Mouse (Mus musculus): ENCODE data around the gene Wdr24. TPM values are rescaled to one million over a fixed set of nuclear protein-coding genes. Genes with fewer than 3 reads are reported as not detected.
A peak's percentile ranks its signal among the peaks of the same experiment; 100 is the strongest.

Gene Wdr24
- polyA plus RNA-seq, 1 experiment from 2014 or later, result 30.7 TPM

- peak within 1 kb of the TSS; percentile 98 for H3K27ac ChIP-seq
- no peaks in the 10 kb centered on the region for H3K9me3 ChIP-seq
- peaks cover 3% of the 10 kb centered on the region; the same call in 1 of the 2 replicates for H3K27me3 ChIP-seq
- H3K36me3 ChIP-seq, result no peaks in the 10 kb centered on the region
- WGBS, result under 1% methylated on average over 85 of the region's 100 CpGs
- peak within 1 kb of the TSS; percentile 98 for H3K9ac ChIP-seq
- ATAC-seq (ENCODE audit: low FRiP score), result peak; percentile 82
- peak within 1 kb of the TSS; percentile 95 for H3K4me2 ChIP-seq
- H3K4me3 ChIP-seq, result peak within 1 kb of the TSS; percentile 86
- peaks cover 56% of the 10 kb centered on the region for H3K4me1 ChIP-seq (replicated peaks)
Observed at GRCm38 (mm10) chr17:25808789-25809605, 14.4 kb upstream of the Wdr24 start, which contains the start of gene Fbxl16. TSS of gene Fbxl16 (plus strand) at chr17:25809085.

- Histone ChIP-seq H3K4me1 (replicated peaks) (peaks cover 53% of the 10 kb centered on the region), H3K9ac (peak overlapping the region; percentile 98), H3K27me3 (peaks cover 3% of the 10 kb centered on the region; the same call in 1 of the 2 replicates), H3K27ac (peak overlapping the region; percentile 98), H3K4me2 (peak overlapping the region; percentile 95), H3K9me3 (no peaks in the 10 kb centered on the region), H3K4me3 (peak overlapping the region; percentile 86), H3K36me3 (no peaks in the 10 kb centered on the region)
- 7% methylated on average over 25 of the region's 25 CpGs for WGBS
- ATAC-seq (ENCODE audit: low FRiP score), result peak; percentile 66
Observed at GRCm38 (mm10) chr17:25809606-25810340, 13.7 kb upstream of the Wdr24 start.

GRCm38 (mm10) chr17:25810890-25811289 is 12.5 kb upstream of the Wdr24 start:
- 76% methylated on average over 4 of the region's 4 CpGs for WGBS
- Histone ChIP-seq H3K4me2 (peak overlapping the region; percentile 95), H3K36me3 (no peaks in the 10 kb centered on the region), H3K9ac (peak overlapping the region; percentile 98), H3K27me3 (peaks cover 3% of the 10 kb centered on the region; the same call in 1 of the 2 replicates), H3K27ac (no peak overlapping the region), H3K4me3 (peak overlapping the region; percentile 86), H3K4me1 (replicated peaks) (peaks cover 53% of the 10 kb centered on the region), H3K9me3 (no peaks in the 10 kb centered on the region)
- ATAC-seq (ENCODE audit: low FRiP score), result no peak

GRCm38 (mm10) chr17:25813471-25813870 is 10.0 kb upstream of the Wdr24 start:
- no peaks in the 10 kb centered on the region for H3K9me3 ChIP-seq
- peak overlapping the region; percentile 17 for H3K4me3 ChIP-seq
- 3% methylated on average over 20 of the region's 20 CpGs for WGBS
- peaks cover 45% of the 10 kb centered on the region for H3K4me1 ChIP-seq (replicated peaks)
- peaks cover 19% of the 10 kb centered on the region for H3K27me3 ChIP-seq
- peak overlapping the region; percentile 48; the same call in 1 of the 2 replicates for H3K27ac ChIP-seq
- ATAC-seq (ENCODE audit: low FRiP score), result no peak
- peaks cover 24% of the 10 kb centered on the region for H3K36me3 ChIP-seq
- H3K4me2 ChIP-seq, result peak overlapping the region; percentile 45
- peak overlapping the region; percentile 68 for H3K9ac ChIP-seq

GRCm38 (mm10) chr17:25817662-25818061 is 5.8 kb upstream of the Wdr24 start:
- 86% methylated on average over 11 of the region's 11 CpGs for WGBS
- Histone ChIP-seq H3K36me3 (peaks cover 44% of the 10 kb centered on the region), H3K4me1 (replicated peaks) (peaks cover 16% of the 10 kb centered on the region), H3K4me2 (no peak overlapping the region), H3K27ac (no peak overlapping the region), H3K4me3 (no peak overlapping the region), H3K27me3 (peaks cover 39% of the 10 kb centered on the region), H3K9ac (no peak overlapping the region), H3K9me3 (no peaks in the 10 kb centered on the region)
- ATAC-seq (ENCODE audit: low FRiP score), result no peak

GRCm38 (mm10) chr17:25818851-25819780 is 4.3 kb upstream of the Wdr24 start:
- H3K27ac ChIP-seq, result no peak overlapping the region
- peaks cover 36% of the 10 kb centered on the region for H3K27me3 ChIP-seq
- WGBS, result 9% methylated on average over 46 of the region's 46 CpGs
- H3K4me1 ChIP-seq (replicated peaks), result peaks cover 12% of the 10 kb centered on the region
- H3K36me3 ChIP-seq, result peaks cover 44% of the 10 kb centered on the region
- H3K4me3 ChIP-seq, result no peak overlapping the region
- no peak for ATAC-seq (ENCODE audit: low FRiP score)
- H3K9ac ChIP-seq, result no peak overlapping the region
- no peak overlapping the region for H3K4me2 ChIP-seq
- no peaks in the 10 kb centered on the region for H3K9me3 ChIP-seq

- Histone ChIP-seq H3K4me3 (peak overlapping the region; percentile 61), H3K9me3 (no peaks in the 10 kb centered on the region), H3K4me2 (peak overlapping the region; percentile 92), H3K4me1 (replicated peaks) (peaks cover 58% of the 10 kb centered on the region), H3K27ac (no peak overlapping the region), H3K27me3 (peaks cover 9% of the 10 kb centered on the region), H3K36me3 (peaks cover 38% of the 10 kb centered on the region), H3K9ac (peak overlapping the region; percentile 87)
- 76% methylated on average over 17 of the region's 17 CpGs for WGBS
- no peak for ATAC-seq (ENCODE audit: low FRiP score)
Observed at GRCm38 (mm10) chr17:25824362-25825142, 1.1 kb downstream of the Wdr24 start.

- peaks cover 66% of the 10 kb centered on the region for H3K4me1 ChIP-seq (replicated peaks)
- 90% methylated on average over 6 of the region's 6 CpGs for WGBS
- peaks cover 38% of the 10 kb centered on the region for H3K36me3 ChIP-seq
- peaks cover 2% of the 10 kb centered on the region; the same call in 1 of the 2 replicates for H3K27me3 ChIP-seq
- 0 out of 2 replicates have a peak overlapping the region, but pooled peaks have one; percentile 8 for H3K9ac ChIP-seq
- H3K9me3 ChIP-seq, result no peaks in the 10 kb centered on the region
- H3K4me3 ChIP-seq, result no peak overlapping the region
- peak overlapping the region; percentile 92; the same call in 1 of the 2 replicates for H3K4me2 ChIP-seq
- H3K27ac ChIP-seq, result no peak overlapping the region
- ATAC-seq (ENCODE audit: low FRiP score), result no peak
Observed at GRCm38 (mm10) chr17:25825311-25825710, 1.9 kb downstream of the Wdr24 start.

- no peak overlapping the region for H3K4me2 ChIP-seq
- H3K9ac ChIP-seq, result 0 out of 2 replicates have a peak overlapping the region, but pooled peaks have one; percentile 8
- peaks cover 73% of the 10 kb centered on the region for H3K4me1 ChIP-seq (replicated peaks)
- no peak overlapping the region for H3K4me3 ChIP-seq
- no peak for ATAC-seq (ENCODE audit: low FRiP score)
- no peaks in the 10 kb centered on the region for H3K27me3 ChIP-seq
- peaks cover 44% of the 10 kb centered on the region for H3K36me3 ChIP-seq
- H3K27ac ChIP-seq, result no peak overlapping the region
- no peaks in the 10 kb centered on the region for H3K9me3 ChIP-seq
- WGBS, result 96% methylated on average over 27 of the region's 27 CpGs
Observed at GRCm38 (mm10) chr17:25825984-25826570, 2.6 kb downstream of the Wdr24 start.

GRCm38 (mm10) chr17:25827011-25827410 is 3.6 kb downstream of the Wdr24 start:
- Histone ChIP-seq H3K27ac (no peak overlapping the region), H3K27me3 (no peaks in the 10 kb centered on the region), H3K4me2 (no peak overlapping the region), H3K9ac (0 out of 2 replicates have a peak overlapping the region, but pooled peaks have one; percentile 13), H3K4me3 (no peak overlapping the region), H3K4me1 (replicated peaks) (peaks cover 82% of the 10 kb centered on the region), H3K9me3 (no peaks in the 10 kb centered on the region), H3K36me3 (peaks cover 51% of the 10 kb centered on the region)
- 97% methylated on average over 13 of the region's 13 CpGs for WGBS
- ATAC-seq (ENCODE audit: low FRiP score), result no peak

All from hindbrain, embryonic 13.5 days (tissue).